Mouse (Mus musculus): ENCODE results near the gene Fgf22.

GRCm38 (mm10) chr10:79806972-79807371 is 52.1 kb downstream of the Fgf22 start:
- TF ChIP-seq CTCF (IDR thresholded peaks at IDR 0.05; ENCODE audit: extremely low read depth, insufficient read length, insufficient replicate concordance, low read depth, low read length) (no peak), POLR2A (IDR thresholded peaks at IDR 0.05; ENCODE audit: low read depth, low read length) (no peak)

Data from small intestine, adult 2 months (tissue).